Mouse (Mus musculus): ENCODE measurements around the gene Clrn2. TPM values are rescaled to one million over a fixed set of nuclear protein-coding genes. Genes with fewer than 3 reads are reported as not detected.

Gene Clrn2
- polyA plus RNA-seq, 1 experiment, result not detected

Other genes with a start within 250 kb of the Clrn2 start
- 113 and 132 TPM in 2 replicates for gene Qdpr, start 3.5 kb upstream of the Clrn2 start, polyA plus RNA-seq (2012; ENCODE audit: insufficient read depth, insufficient read length, missing spikeins)
- gene Lap3, start 39.6 kb downstream of the Clrn2 start, polyA plus RNA-seq (2012; ENCODE audit: insufficient read depth, insufficient read length, missing spikeins), result 69.2 and 70.1 TPM in 2 replicates
- gene Med28, start 66.5 kb downstream of the Clrn2 start, polyA plus RNA-seq (2012; ENCODE audit: insufficient read depth, insufficient read length, missing spikeins), result 79.1 and 85.7 TPM in 2 replicates
- not detected in 2 replicates for gene Fam184b, start 185.9 kb downstream of the Clrn2 start, polyA plus RNA-seq (2012; ENCODE audit: insufficient read depth, insufficient read length, missing spikeins)
- gene Ncapg, start 216.2 kb downstream of the Clrn2 start, polyA plus RNA-seq (2012; ENCODE audit: insufficient read depth, insufficient read length, missing spikeins), result not detected in 2 replicates